Mouse (Mus musculus) thymus, adult 2 months (tissue): Measurements from ENCODE around the gene Rbm33. TPM values are rescaled to one million over a fixed set of nuclear protein-coding genes. Genes with fewer than 3 reads are reported as not detected.

Experiments
- DNase-seq: peaks from one replicate; pipeline ENCODE4 v3.0.0; 2021
- H3K27ac ChIP-seq: fragments of 200-500 bp; 2 replicates; pipeline ENCODE4 v1.5.1; 2012; ENCODE audit warnings: low read length, control low read depth; ENCODE audit not compliant: control insufficient read depth, insufficient read depth
- H3K27me3 ChIP-seq: fragments of 200-500 bp; 2 replicates; pipeline ENCODE4 v1.6.1; 2012; ENCODE audit warnings: mild to moderate bottlenecking, low read length, moderate library complexity, mixed read lengths; ENCODE audit not compliant: control insufficient read depth, insufficient read depth
- H3K36me3 ChIP-seq: fragments of 200-500 bp; 2 replicates; pipeline ENCODE4 v1.6.1; 2012; ENCODE audit warnings: mild to moderate bottlenecking, low read length, moderate library complexity; ENCODE audit not compliant: control insufficient read depth, insufficient read depth
- H3K4me1 ChIP-seq: fragments of 200-500 bp; replicated peaks from 2 replicates; pipeline ENCODE4 v1.6.1; 2012; ENCODE audit warnings: low read length; ENCODE audit not compliant: control insufficient read depth, insufficient read depth
- H3K4me3 ChIP-seq: fragments of 200-500 bp; 2 replicates; pipeline ENCODE4 v1.5.1; 2012; ENCODE audit warnings: mild to moderate bottlenecking, low read length, control low read depth, moderate library complexity; ENCODE audit not compliant: control insufficient read depth, insufficient read depth
- CTCF ChIP-seq: fragments of 200-500 bp; IDR thresholded peaks from 2 replicates; pipeline ENCODE4 v1.5.1; 2012; ENCODE audit warnings: mild to moderate bottlenecking, control low read depth, low read length, moderate library complexity, borderline replicate concordance; ENCODE audit not compliant: control insufficient read depth, poor library complexity, insufficient read depth; ENCODE audit errors: extremely low read depth
- POLR2A ChIP-seq: fragments of 200-500 bp; IDR thresholded peaks from 2 replicates; pipeline ENCODE4 v1.6.1; 2012; ENCODE audit warnings: mild to moderate bottlenecking, low read length, control low read depth, moderate library complexity; ENCODE audit not compliant: control insufficient read depth, poor library complexity, insufficient read depth; ENCODE audit errors: extremely low read depth
- WGBS: fragments of 180-500 bp; shearing (Covaris S2); methylation state at CpG from one replicate; pipeline ENCODE4 v1.1.7; 2018; 5-methylcytosine and 5-hydroxymethylcytosine counted together
- polyA plus RNA-seq: library from polyadenylated mRNA; depleted of rRNA; stranded (reverse); fragments of >200 nt; gene quantifications from 2 replicates; pipeline ENCODE4 v1.2.3, GENCODE M21; 2012; rRNA removed

Rbm33 gene
- polyA plus RNA-seq: 80.9 and 89.7 TPM in 2 replicates

GRCm38 (mm10) chr5:28316722-28317245 lies at the start of gene Rbm33:
Gene Rbm33 (plus strand): TSS chr5:28317121.
- no peaks in the 10 kb centered on the region for H3K27me3 ChIP-seq
- peaks cover 6% of the 10 kb centered on the region for H3K4me1 ChIP-seq
- no peak for TF ChIP-seq CTCF
- TF ChIP-seq POLR2A: peak; percentile 80
- under 1% methylated on average over 76 of the region's 76 CpGs for WGBS
- no peaks in the 10 kb centered on the region for H3K36me3 ChIP-seq
- peak; percentile 88 for DNase-seq
- peak within 1 kb of the TSS; percentile 66 for H3K4me3 ChIP-seq
- peak within 1 kb of the TSS; percentile 70 for H3K27ac ChIP-seq

- WGBS: 31% methylated on average over 2 of the region's 2 CpGs
- TF ChIP-seq CTCF (no peak), POLR2A (no peak)
Observed at GRCm38 (mm10) chr5:28267576-28267975, 49.3 kb upstream of the Rbm33 start.

GRCm38 (mm10) chr5:28269469-28269991 lies 47.4 kb upstream of the Rbm33 start:
- no peaks in the 10 kb centered on the region for H3K27me3 ChIP-seq
- TF ChIP-seq CTCF (no peak), POLR2A (no peak)
- DNase-seq: peak; percentile 46
- H3K4me1 ChIP-seq: peaks cover 19% of the 10 kb centered on the region
- H3K36me3 ChIP-seq: no peaks in the 10 kb centered on the region
- H3K27ac ChIP-seq: no peak overlapping the region
- H3K4me3 ChIP-seq: no peak overlapping the region
- WGBS: 7% methylated on average over 6 of the region's 6 CpGs

More at GRCm38 (mm10) chr5:28267576-28267975, 49.3 kb upstream of the Rbm33 start:
- no peak for DNase-seq
- Histone ChIP-seq H3K4me3 (no peak overlapping the region), H3K4me1 (peaks cover 19% of the 10 kb centered on the region), H3K27ac (no peak overlapping the region), H3K27me3 (no peaks in the 10 kb centered on the region), H3K36me3 (no peaks in the 10 kb centered on the region)

GRCm38 (mm10) chr5:28272836-28273235 lies 44.1 kb upstream of the Rbm33 start:
- H3K27ac ChIP-seq: no peak overlapping the region
- no peak for DNase-seq
- 94% methylated on average over 2 of the region's 2 CpGs for WGBS
- no peaks in the 10 kb centered on the region for H3K27me3 ChIP-seq
- no peak overlapping the region for H3K4me3 ChIP-seq
- H3K4me1 ChIP-seq: peaks cover 19% of the 10 kb centered on the region
- no peaks in the 10 kb centered on the region for H3K36me3 ChIP-seq
- no peak for TF ChIP-seq POLR2A
- no peak for TF ChIP-seq CTCF

- no peak for DNase-seq
- H3K4me1 ChIP-seq: no peaks in the 10 kb centered on the region
- H3K36me3 ChIP-seq: no peaks in the 10 kb centered on the region
- H3K27ac ChIP-seq: no peak overlapping the region
- TF ChIP-seq CTCF (no peak), POLR2A (no peak)
- no peak overlapping the region for H3K4me3 ChIP-seq
- H3K27me3 ChIP-seq: no peaks in the 10 kb centered on the region
- WGBS: 67% methylated on average over 2 of the region's 2 CpGs
Observed at GRCm38 (mm10) chr5:28277279-28277678, 39.6 kb upstream of the Rbm33 start.

- H3K36me3 ChIP-seq: no peaks in the 10 kb centered on the region
- H3K27me3 ChIP-seq: no peaks in the 10 kb centered on the region
- no peaks in the 10 kb centered on the region for H3K4me1 ChIP-seq
- no peak for DNase-seq
- H3K4me3 ChIP-seq: no peak overlapping the region
- TF ChIP-seq POLR2A (no peak), CTCF (no peak)
- 83% methylated on average over 3 of the region's 3 CpGs for WGBS
- no peak overlapping the region for H3K27ac ChIP-seq
Observed at GRCm38 (mm10) chr5:28289111-28289510, 27.8 kb upstream of the Rbm33 start.

- H3K4me1 ChIP-seq: no peaks in the 10 kb centered on the region
- TF ChIP-seq POLR2A: no peak
- TF ChIP-seq CTCF: no peak
- DNase-seq: no peak
- H3K27ac ChIP-seq: no peak overlapping the region
- no peak overlapping the region for H3K4me3 ChIP-seq
- H3K27me3 ChIP-seq: no peaks in the 10 kb centered on the region
- 26% methylated on average over 1 of the region's 1 CpGs for WGBS
- no peaks in the 10 kb centered on the region for H3K36me3 ChIP-seq
Observed at GRCm38 (mm10) chr5:28290630-28291029, 26.3 kb upstream of the Rbm33 start.
